Mouse (Mus musculus) right cerebral cortex, postnatal 36 days (tissue): ENCODE data around the gene Cd3d.
A peak's percentile ranks its signal among the peaks of the same experiment; 100 is the strongest.
"Not testable (repeated sequence)": the region's sequence is repeated elsewhere in the genome, so short reads cannot be mapped to it uniquely, and the experiment has no call there.

Experiments
- DNase-seq, 2 experiments: peaks; one replicate each; pipeline ENCODE4 v3.0.0; 2022; ENCODE audit warnings: low spot score in 2 of 2, mixed read lengths in 1 of 2

The Cd3d gene

DNA sequence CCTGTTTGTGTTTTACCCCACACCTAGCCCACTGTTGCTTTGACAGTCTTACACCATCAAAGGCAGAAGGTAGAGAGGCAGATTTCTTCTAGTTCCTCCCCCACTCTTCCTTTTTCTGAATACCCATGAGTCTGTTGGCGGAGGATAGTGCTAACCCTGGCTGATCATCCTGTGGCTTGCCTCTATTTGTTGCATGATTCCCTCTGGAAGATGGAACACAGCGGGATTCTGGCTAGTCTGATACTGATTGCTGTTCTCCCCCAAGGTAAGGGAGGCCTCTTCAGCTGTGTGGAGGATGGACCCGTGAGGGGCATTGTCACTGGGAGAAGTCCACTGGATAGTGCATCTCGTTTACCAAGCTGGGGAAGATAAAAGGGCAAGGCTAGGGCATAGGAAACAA is at the start of gene Cd3d:
Cd3d (plus strand) TSS at position 111 of the 400 bp plus-strand sequence.
- DNase-seq, result no peak

DNA sequence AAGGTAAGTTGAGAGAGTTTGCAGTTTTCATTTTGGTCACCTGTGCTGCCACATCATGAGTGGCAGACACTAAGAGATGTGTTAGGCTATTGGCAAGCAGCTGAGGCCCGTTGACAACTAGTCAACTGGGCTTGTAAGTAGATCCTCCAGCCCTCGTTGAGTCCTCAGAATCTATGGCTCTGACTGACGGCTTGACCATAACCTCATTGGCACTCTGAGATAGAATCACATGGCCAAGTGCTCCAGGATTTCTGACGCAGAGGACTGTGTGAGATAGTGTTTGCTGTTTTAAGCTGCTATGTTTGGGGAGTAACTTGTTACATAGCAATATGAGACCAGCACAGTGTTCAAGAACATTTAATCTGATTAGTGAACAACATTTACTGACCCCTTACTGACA is 39.8 kb upstream of the Cd3d start:
- no peak for DNase-seq

- no peak for DNase-seq
Observed at GRCm38 (mm10) chr9:44942421-44942820, 39.2 kb upstream of the Cd3d start.

DNA sequence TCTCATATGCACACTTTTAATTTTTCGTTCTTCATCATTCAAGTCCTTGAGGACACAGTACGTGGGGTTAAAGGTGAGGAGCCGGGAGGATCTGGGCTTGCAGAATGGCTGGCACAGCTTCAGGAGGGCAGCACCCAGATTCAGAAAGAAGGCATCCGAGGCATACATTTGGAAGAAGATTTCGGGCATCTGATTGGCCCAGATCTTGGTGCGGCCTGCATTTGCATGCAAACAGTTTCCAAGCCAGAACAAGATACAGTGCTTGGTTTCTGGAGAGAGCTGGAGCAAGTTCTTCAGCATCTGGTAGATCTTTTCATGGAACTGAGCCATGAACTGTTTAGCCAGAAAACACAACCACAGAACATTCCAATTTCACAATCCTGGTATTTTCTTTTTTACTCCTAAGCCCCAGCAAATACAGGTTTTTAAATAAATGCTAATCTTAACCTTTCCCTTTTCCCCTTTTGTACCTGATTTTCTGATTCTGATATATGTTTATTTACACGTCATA is 35.3 kb upstream of the Cd3d start:
- DNase-seq, result no peak

DNA sequence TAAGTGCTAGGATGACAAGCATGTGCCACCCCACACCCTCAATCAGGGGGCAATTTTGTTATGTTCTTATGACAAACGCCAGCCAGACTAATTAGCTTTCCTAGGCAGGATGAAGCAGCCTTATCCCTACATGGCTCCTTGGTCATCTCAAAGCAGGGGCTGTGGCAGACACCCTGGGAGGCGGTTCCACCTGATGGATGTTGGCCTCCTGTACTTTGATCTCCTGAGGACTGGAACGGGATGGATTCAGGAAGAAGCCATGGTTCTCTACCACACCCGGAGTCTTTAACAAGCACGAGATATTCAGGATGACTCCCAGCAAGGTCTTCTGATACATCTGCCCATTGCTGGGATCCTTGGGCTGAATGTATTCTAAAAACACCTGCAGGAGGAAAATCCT is 33.8 kb upstream of the Cd3d start:
- no peak for DNase-seq

DNA sequence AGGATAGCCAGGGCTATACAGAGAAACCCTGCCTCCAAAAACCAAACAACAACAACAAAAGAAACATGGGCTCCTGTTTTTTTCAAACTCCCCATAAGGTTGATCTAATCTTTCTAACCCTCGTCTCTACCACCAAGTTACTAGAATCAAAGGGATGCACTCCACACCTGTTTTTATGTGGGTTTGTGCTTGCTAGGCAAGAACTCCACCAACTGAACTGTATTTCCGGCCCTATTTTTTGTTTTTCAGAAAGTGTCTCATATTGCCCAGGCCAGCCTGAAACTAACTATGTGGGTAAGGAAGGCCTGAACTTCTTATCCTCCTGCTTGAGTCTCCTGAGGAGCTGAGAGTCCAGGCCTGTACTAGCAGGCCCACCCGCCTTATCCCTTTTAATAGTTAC is 27.2 kb upstream of the Cd3d start:
- no peak for DNase-seq

- peak; percentile 99 for DNase-seq
Observed at GRCm38 (mm10) chr9:44965126-44965832, 16.3 kb upstream of the Cd3d start, which contains the start of gene Ube4a. Gene Ube4a, minus strand, starts transcription at chr9:44965600.

GRCm38 (mm10) chr9:44965833-44966466 is 15.6 kb upstream of the Cd3d start:
- no peak for DNase-seq

DNA sequence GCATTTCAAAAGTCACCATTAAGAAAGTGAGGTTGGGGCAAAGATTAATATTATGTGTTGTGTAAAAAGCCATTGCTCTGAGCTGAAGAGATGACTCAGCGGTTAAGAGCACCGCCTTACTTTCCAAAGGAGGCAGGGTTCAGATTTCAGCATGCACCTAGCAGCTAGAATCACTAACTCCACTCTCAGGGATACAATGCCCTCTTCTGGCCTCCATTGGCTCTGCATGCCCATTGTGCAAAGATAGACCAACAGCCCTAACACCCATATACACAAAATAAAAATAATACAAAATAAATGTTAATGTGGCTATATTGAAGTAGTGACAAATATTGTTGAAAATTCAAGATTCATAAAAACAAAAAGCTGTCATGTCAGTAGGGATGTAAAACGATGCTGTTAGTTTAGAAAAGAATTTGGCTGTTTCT is 14.8 kb upstream of the Cd3d start:
- peak; percentile 21 to 32 for DNase-seq

- not testable (repeated sequence) for DNase-seq
Observed at GRCm38 (mm10) chr9:44967763-44968162, 13.8 kb upstream of the Cd3d start.

DNA sequence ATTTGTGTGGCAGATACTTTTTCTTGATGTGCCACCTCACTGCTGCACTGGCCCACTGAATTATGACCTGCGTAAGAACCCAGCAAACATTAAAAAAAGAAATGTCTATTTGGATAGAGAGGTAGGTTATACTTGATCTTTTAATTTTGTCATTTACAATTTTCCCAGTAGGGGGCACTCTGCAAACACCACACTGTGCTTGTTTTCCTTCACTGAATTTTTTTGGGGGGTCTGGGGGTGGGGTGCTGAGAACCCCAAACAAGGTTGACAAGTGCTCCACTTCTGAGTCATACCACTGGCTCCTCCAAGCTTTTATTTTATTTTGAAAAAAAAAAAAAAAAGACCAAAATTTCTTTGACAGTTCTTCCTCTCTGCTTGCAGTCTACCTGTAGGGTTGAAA is 12.1 kb upstream of the Cd3d start:
- no peak for DNase-seq

DNA sequence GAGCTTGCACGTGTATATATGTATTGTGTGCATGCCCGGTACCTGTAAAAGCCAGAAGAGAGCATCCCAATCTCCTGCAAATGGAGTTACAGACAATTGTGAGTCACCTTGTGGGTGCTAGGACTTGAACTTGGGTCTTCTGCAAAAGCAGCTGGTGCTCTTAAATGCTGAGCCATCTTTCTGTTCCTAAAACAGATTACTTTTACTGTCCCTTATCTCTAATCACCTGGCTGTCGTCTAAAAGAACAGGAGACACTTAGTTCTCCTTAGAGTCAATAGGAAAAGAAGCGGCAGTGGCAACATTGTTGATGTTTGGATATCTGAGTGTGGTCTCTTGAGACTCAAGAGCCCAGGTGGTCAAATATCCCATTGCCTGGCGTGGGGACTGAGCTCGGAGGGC is 3.8 kb upstream of the Cd3d start:
- DNase-seq, result no peak

- no peak for DNase-seq
Observed at GRCm38 (mm10) chr9:44979806-44980205, 1.8 kb upstream of the Cd3d start.

- DNase-seq, result no peak
Observed at GRCm38 (mm10) chr9:44980242-44980641, 1.3 kb upstream of the Cd3d start, which contains the start of gene Cd3g. Gene Cd3g, minus strand, starts transcription at chr9:44980431.

DNA sequence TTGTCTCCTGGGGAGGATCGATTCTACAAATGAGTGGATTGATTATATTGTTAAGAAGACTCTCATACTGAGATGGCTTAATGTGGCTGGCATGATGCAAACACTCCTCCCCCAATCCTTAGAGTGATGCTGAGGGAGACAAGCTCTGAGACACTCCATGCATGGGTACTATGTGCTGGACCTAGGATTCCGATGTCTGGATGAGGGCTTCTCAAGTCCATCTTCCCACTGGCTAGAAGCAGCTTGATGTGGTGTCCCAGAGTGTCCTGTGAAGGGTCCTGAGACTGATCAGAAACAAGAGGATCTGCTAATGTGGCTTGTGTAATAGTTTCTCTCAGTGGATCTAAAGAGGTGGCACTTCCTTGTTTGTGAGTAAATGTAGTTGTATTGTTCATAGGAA is 482 bp upstream of the Cd3d start:
- DNase-seq, result no peak

- no peak for DNase-seq
Observed at GRCm38 (mm10) chr9:44982081-44982480, 495 bp downstream of the Cd3d start.

DNA sequence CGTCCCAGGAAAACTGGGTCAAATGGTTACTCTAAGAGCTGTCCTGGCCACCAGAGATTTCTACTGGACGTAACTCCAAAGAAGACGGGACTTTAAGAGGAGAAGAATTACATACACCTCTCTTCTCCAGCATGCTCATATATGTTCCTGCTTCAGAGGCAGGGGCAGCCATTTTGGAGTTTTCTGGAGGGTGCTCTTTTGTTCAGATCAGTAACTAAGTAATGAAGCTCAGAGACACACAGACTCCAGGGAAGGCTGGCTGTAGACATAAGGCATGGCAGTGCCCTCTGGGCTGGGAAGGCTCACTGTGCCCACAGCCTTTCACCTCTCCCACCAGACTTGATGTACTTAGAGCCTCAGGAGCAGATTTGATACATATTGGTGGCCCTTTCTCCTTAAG is 945 bp downstream of the Cd3d start:
- no peak for DNase-seq

DNA sequence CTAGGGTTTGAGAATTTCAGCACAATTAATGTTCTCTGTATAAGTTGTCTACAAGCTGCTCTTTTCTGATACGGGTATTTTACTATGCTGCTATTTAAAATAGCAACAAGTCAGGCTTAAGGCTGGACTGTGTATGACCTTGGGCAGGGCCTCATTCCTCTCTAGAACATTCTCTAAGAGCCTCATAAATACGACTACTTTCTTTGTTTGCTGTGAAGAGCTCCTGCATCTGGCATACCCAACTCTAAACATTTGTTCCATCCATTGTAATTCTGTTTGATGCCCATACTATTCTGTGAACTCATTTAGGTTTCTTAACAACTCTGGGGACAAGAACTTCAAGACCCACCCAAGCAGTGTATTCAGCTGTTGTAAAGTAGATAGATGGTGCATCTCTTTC is 1.4 kb downstream of the Cd3d start:
- DNase-seq, result no peak

DNA sequence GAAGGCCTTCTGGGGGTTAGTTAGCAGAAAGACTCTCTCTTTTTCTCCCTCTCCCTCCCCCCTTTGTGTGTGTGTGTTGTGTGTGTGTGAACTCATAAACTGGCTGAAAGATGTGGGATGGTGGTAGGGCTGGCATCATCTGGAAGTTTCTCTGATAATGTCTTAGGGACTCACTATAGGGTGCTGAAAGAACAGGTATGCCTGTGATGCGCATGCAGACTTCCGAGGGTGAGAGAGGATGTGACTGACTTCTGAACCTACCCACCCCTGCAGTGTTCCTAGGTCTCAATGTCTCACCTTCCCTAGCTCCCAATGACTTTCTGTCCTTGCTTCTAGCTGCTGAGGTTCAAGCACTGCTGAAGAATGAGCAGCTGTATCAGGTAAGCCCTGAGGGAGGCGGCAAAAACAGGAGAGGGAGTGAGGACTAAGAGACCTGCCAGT is 4.2 kb downstream of the Cd3d start:
- DNase-seq, result no peak

DNA sequence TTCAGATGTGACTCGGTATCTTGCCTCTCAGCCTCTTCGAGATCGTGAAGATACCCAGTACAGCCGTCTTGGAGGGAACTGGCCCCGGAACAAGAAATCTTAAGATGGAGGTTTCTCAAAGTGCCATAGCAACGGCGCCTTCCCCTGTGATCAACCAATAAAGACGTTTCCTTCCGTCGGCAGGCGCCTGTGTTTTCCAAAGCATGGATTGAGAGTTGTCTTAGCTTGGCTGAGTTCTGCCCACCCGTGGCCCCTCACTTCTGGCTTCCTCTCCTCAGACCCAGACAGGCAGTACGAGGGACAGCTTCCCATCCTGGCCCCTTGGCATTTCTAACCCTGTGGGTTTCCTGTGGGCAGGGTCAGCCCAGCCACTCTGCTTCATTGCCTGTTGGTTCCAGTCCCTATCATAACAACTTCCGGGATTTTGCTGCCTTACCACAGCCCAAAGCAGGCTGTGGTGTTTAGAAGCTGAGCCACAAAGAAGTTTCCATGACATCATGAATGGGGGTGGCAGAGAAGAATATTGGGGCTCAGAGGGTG is 4.7 kb downstream of the Cd3d start:
- no peak for DNase-seq

DNA sequence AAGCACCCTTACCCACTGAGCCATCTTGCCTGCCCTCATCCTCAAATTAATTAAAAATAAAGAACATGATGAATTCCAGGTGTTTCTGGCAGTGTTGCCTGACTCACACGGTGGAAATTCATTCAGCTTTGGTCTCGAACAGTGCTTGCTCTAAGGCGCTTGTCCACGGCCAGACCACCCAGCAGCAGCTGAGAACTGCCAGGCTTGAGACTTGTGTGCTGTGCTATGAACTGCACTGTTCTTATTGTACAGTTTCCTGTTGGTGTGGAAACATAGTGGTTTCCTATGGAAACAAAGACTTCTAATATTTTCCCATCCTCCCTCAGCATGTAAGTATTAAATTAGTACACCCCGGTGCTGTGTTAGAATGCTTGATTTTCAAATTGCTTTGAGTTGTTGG is 5.4 kb downstream of the Cd3d start:
- DNase-seq, result no peak

DNA sequence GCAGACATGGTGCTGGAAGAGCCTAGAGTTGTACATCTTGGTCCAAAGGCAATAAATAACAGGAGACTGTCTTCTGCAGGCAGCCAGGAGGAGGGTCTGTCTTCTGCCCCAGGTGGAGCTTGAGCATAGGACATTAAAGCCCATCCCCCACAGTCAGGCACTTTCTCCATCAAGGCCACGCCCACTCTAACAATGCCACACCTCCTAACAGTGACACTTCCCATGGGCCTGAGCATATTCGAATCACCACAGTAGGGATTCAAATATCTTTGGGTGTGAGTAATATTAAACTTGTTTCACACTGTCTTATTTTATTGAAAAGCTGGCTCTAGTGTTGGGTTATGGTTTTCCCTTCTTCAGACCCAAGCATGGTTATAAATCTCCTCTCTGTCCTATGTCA is 10.2 kb downstream of the Cd3d start:
- DNase-seq, result no peak

DNA sequence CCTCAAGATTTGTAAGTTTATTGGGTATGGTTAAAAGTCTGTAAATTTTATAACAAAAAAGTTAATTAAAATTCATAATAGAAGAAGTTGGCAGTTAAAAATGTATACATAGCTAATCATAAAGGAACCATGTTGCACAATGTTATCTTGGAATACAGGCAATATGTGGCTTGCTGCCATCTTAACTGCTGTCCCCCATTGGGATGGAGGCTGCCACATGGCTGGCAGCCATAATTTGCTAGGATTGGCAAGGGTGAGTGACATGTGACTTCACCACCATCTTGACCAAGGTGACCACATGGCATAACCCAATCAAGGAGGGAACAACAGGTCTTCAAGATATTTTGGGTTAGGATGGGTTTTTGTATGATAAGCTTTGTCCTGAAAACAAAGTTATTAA is 10.7 kb downstream of the Cd3d start:
- DNase-seq, result no peak
